Mouse (Mus musculus): ENCODE results near the gene B4galt7. TPM values are rescaled to one million over a fixed set of nuclear protein-coding genes. Genes with fewer than 3 reads are reported as not detected.
"Not testable (repeated sequence)": the region's sequence is repeated elsewhere in the genome, so short reads cannot be mapped to it uniquely, and the experiment has no call there.

B4galt7 gene
- total and polyA plus RNA-seq, 3 experiments = 8.5 to 11.7 (median 11.0) TPM

DNA sequence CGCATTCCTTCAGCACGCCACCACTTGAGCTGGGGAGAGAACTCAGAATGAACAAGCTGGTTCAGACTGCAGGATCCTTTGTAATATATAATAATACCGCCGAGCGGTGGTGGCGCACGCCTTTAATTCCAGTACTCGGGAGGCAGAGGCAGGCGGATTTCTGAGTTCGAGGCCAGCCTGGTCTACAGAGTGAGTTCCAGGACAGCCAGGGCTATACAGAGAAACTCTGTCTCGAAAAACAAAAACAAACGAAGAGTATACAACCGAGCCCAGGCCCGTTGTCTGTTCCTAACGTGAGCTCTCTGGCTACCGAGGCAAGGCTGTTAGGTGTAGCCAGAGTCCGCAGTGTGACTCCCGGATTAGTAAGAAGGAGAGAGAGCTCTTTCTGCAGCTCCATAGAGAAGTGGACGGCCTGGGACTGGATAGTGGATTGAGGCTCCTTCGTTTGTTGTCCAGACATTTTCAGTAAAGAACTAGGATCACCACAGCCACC is 22.5 kb downstream of the B4galt7 start:
- Histone ChIP-seq H3K79me2 (replicated peaks; ENCODE audit: control insufficient read depth, extremely low read depth, insufficient read depth, poor library complexity, severe bottlenecking) (peaks cover 16% of the 10 kb centered on the region), H3K27ac (ENCODE audit: insufficient read depth, low read depth) (peak overlapping the region; percentile 60; the same call in 1 of the 2 replicates), H3K4me1 (ENCODE audit: control insufficient read depth in 1 of 2, insufficient read depth in 2 of 2) (peaks cover 4 to 22% of the 10 kb centered on the region in 2 experiments; a peak in 3 of 4 replicates)

DNA sequence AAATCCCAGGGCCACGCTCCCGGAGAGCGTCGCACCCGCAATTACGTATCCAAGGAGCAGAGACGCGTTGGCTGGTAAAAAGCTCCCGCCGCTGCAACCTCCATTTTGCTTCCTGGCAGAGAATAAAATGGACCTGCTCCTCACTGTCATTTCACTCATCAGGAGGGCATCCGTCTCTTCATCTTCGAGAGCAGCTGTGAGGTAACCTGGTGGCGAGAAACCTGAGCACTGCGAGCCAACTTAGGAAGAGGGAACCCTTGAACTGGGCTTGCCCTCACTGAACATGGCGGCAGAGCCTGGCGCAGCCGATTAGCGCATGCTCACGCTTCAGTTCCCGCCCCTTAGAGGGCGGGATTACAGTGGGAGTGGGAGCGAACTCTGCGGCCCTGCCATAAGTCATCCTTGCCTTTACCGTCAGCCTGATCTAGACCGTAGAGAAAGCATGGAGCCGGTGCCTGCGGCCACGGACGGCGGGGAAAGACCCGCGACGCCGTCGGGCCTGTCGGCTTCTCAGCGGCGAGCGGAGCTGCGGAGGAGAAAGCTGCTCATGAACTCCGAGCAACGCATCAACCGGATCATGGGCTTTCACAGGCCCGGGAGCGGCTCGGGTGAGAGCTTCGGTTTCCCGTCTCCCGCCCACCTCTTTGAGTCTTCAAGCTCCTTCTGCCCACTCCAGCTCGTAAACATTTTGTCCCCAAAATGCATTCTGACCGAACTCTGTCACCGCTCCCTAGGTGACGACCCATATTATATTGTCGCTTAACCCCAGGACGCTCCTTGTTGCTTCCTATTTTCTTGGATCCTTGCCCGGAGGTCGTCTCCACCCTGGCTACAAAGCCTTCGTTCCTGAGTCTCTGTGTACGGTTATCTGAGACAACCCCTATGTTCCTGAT is 23.2 kb downstream of the B4galt7 start, which contains the start of gene Caml:
TSS of gene Caml (plus strand) at position 357 of the 893 bp plus-strand sequence.
- Histone ChIP-seq H3K27me3 (replicated peaks) (no peaks in the 10 kb centered on the region), H3K36me3 (replicated peaks in 1 of 2; ENCODE audit: control insufficient read depth in 1 of 2, insufficient read depth in 1 of 2, low read length in 1 of 2) (peaks cover 15 to 25% of the 10 kb centered on the region in 2 experiments), H3K4me1 (ENCODE audit: control insufficient read depth in 1 of 2, insufficient read depth in 2 of 2) (peaks cover 4 to 22% of the 10 kb centered on the region in 2 experiments; a peak in 3 of 4 replicates), H3K9me3 (replicated peaks; ENCODE audit: low read length) (no peaks in the 10 kb centered on the region), H3K4me3 (replicated peaks in 1 of 3; ENCODE audit: low read depth in 2 of 3, low read length in 2 of 3, poor library complexity in 1 of 3) (peak within 1 kb of the TSS; percentile 79 to 94 (median 81)), H3K27ac (ENCODE audit: insufficient read depth, low read depth) (peak within 1 kb of the TSS; percentile 60), H3K79me2 (replicated peaks; ENCODE audit: control insufficient read depth, extremely low read depth, insufficient read depth, poor library complexity, severe bottlenecking) (peaks cover 16% of the 10 kb centered on the region), H3K9ac (ENCODE audit: insufficient read depth, low read depth) (peak within 1 kb of the TSS; percentile 90), H3K4me2 (ENCODE audit: insufficient read depth, low read depth, poor library complexity, severe bottlenecking) (peak within 1 kb of the TSS; percentile 89)
- DNase-seq (ENCODE audit: extremely low read depth) = peak; percentile 92
- TF ChIP-seq E2F4 (IDR thresholded peaks at IDR 0.05; ENCODE audit: insufficient replicate concordance, low read depth, low read length) (0 out of 2 replicates have a peak, but pooled peaks have one; percentile 84), MYC (IDR thresholded peaks at IDR 0.05; ENCODE audit: low read depth, low read length) (peak; percentile 80), ZNF384 (IDR thresholded peaks at IDR 0.05; ENCODE audit: low read depth, low read length) (no peak), UBTF (IDR thresholded peaks at IDR 0.05; ENCODE audit: low read depth, low read length) (no peak), SMC3 (IDR thresholded peaks at IDR 0.05; ENCODE audit: low read depth, low read length) (no peak), JUN (IDR thresholded peaks at IDR 0.05; ENCODE audit: insufficient read depth, low read depth, low read length) (no peak), ZMIZ1 (IDR thresholded peaks at IDR 0.05; ENCODE audit: low read depth, low read length) (peak; percentile 49; the same call in 1 of the 2 replicates), POLR2A (IDR thresholded peaks at IDR 0.05; ENCODE audit: low read depth, low read length) (peak; percentile 91), NRF1 (IDR thresholded peaks at IDR 0.05; ENCODE audit: low read depth, low read length) (peak; percentile 94), MAX (IDR thresholded peaks at IDR 0.05; ENCODE audit: low read length) (peak; percentile 66; the same call in 1 of the 2 replicates), MXI1 (IDR thresholded peaks at IDR 0.05; ENCODE audit: low read depth, low read length) (peak; percentile 70), HCFC1 (IDR thresholded peaks at IDR 0.05; ENCODE audit: low read depth, low read length) (peak; percentile 87), MAZ (IDR thresholded peaks at IDR 0.05; ENCODE audit: low read depth, low read length) (0 out of 2 replicates have a peak, but pooled peaks have one; percentile 17), JUND (conservative IDR thresholded peaks at IDR 0.05; ENCODE audit: low read depth, low read length) (no peak), KAT2A (IDR thresholded peaks at IDR 0.05; ENCODE audit: insufficient replicate concordance, low read length) (peak; percentile 80; the same call in 1 of the 2 replicates), CHD1 (IDR thresholded peaks at IDR 0.05; ENCODE audit: low read depth, low read length) (peak; percentile 40; the same call in 1 of the 2 replicates), TCF12 (IDR thresholded peaks at IDR 0.05; ENCODE audit: low read depth, low read length) (peak; percentile 78), NELFE (IDR thresholded peaks at IDR 0.05; ENCODE audit: low read depth, low read length) (peak; percentile 82), ELF1 (IDR thresholded peaks at IDR 0.05; ENCODE audit: low read depth, low read length) (peak; percentile 32; the same call in 1 of the 2 replicates), SIN3A (IDR thresholded peaks at IDR 0.05; ENCODE audit: low read length) (peak; percentile 75), POLR2AphosphoS2 (IDR thresholded peaks at IDR 0.05; ENCODE audit: low read depth, low read length) (peak; percentile 69; the same call in 1 of the 2 replicates), PAX5 (IDR thresholded peaks at IDR 0.05; ENCODE audit: low read length) (no peak), TBP (conservative IDR thresholded peaks at IDR 0.05; ENCODE audit: low read depth, low read length) (peak; percentile 72), IRF4 (IDR thresholded peaks at IDR 0.05; ENCODE audit: low read depth, low read length) (no peak), MEF2A (IDR thresholded peaks at IDR 0.05; ENCODE audit: borderline replicate concordance, low read depth, low read length) (0 out of 2 replicates have a peak, but pooled peaks have one; percentile 10), RCOR1 (conservative IDR thresholded peaks at IDR 0.05; ENCODE audit: low read depth, low read length) (peak; percentile 92)
- in situ Hi-C loops (cut with MboI; ENCODE audit: low pct_ligation_motif_present, low pct_unique_long_range_greater_than_20kb, low sequenced_read_pairs) = no loop called here
- dilution Hi-C loops (cut with MboI; ENCODE audit: extremely low pct_ligation_motif_present, extremely low pct_unique_long_range_greater_than_20kb, low sequenced_read_pairs) = no loop called here

More for the DNA sequence above, 22.5 kb downstream of the B4galt7 start:
- Histone ChIP-seq H3K4me2 (ENCODE audit: insufficient read depth, low read depth, poor library complexity, severe bottlenecking) (peak overlapping the region; percentile 14; the same call in 1 of the 2 replicates), H3K36me3 (replicated peaks in 1 of 2; ENCODE audit: control insufficient read depth in 1 of 2, insufficient read depth in 1 of 2, low read length in 1 of 2) (peaks cover 12 to 22% of the 10 kb centered on the region in 2 experiments), H3K4me3 (replicated peaks in 1 of 3; ENCODE audit: low read depth in 2 of 3, low read length in 2 of 3, poor library complexity in 1 of 3) (peak overlapping the region; percentile 79 to 94 (median 81)), H3K9ac (ENCODE audit: insufficient read depth, low read depth) (peak overlapping the region; percentile 74)
- H3K9me3 ChIP-seq (replicated peaks; ENCODE audit: low read length); dilution Hi-C loops (cut with MboI; ENCODE audit: extremely low pct_ligation_motif_present, extremely low pct_unique_long_range_greater_than_20kb, low sequenced_read_pairs); DNase-seq (ENCODE audit: extremely low read depth); H3K27me3 ChIP-seq (replicated peaks); in situ Hi-C loops (cut with MboI; ENCODE audit: low pct_ligation_motif_present, low pct_unique_long_range_greater_than_20kb, low sequenced_read_pairs): not testable (repeated sequence)
- 0 out of 2 replicates have a peak, but pooled peaks have one; percentile 1 for TF ChIP-seq TBP (conservative IDR thresholded peaks at IDR 0.05; ENCODE audit: low read depth, low read length)

Data from CH12.LX (cell line).